Mouse (Mus musculus): ENCODE data around the gene Orm1. TPM values are rescaled to one million over a fixed set of nuclear protein-coding genes. Genes with fewer than 3 reads are reported as not detected.

The Orm1 gene
- total RNA-seq, 2 experiments from 2014 or later: 18.3 to 28.3 TPM

GRCm38 (mm10) chr4:63355877-63356665, 11.7 kb downstream of the Orm1 start, which contains the start of gene Orm3:
Gene Orm3 (plus strand): TSS chr4:63356162.
- ATAC-seq (ENCODE audit: poor library complexity, severe bottlenecking): peak; percentile 25; the same call in 1 of the 2 replicates

GRCm38 (mm10) chr4:63356981-63357570, 12.7 kb downstream of the Orm1 start:
- peak; percentile 8; the same call in 1 of the 2 replicates for ATAC-seq (ENCODE audit: poor library complexity, severe bottlenecking)

GRCm38 (mm10) chr4:63359861-63360260, 15.5 kb downstream of the Orm1 start:
- ATAC-seq (ENCODE audit: poor library complexity, severe bottlenecking): no peak

- ATAC-seq (ENCODE audit: poor library complexity, severe bottlenecking): no peak
Observed at GRCm38 (mm10) chr4:63362150-63362549, 17.8 kb downstream of the Orm1 start, which contains the start of gene Orm2. Gene Orm2 (plus strand): TSS chr4:63362449.

GRCm38 (mm10) chr4:63368577-63368976, 24.2 kb downstream of the Orm1 start:
- peak; percentile 80 for ATAC-seq (ENCODE audit: poor library complexity, severe bottlenecking)

- no peak for ATAC-seq (ENCODE audit: poor library complexity, severe bottlenecking)
Observed at GRCm38 (mm10) chr4:63370897-63371296, 26.5 kb downstream of the Orm1 start.

GRCm38 (mm10) chr4:63371890-63372289, 27.5 kb downstream of the Orm1 start:
- ATAC-seq (ENCODE audit: poor library complexity, severe bottlenecking): peak; percentile 51

- no peak for ATAC-seq (ENCODE audit: poor library complexity, severe bottlenecking)
Observed at GRCm38 (mm10) chr4:63373404-63373803, 29.0 kb downstream of the Orm1 start.

- peak; percentile 74 for ATAC-seq (ENCODE audit: poor library complexity, severe bottlenecking)
Observed at GRCm38 (mm10) chr4:63374331-63374730, 30.0 kb downstream of the Orm1 start.

GRCm38 (mm10) chr4:63375367-63375766, 31.0 kb downstream of the Orm1 start:
- ATAC-seq (ENCODE audit: poor library complexity, severe bottlenecking): no peak

GRCm38 (mm10) chr4:63377483-63377882, 33.1 kb downstream of the Orm1 start:
- ATAC-seq (ENCODE audit: poor library complexity, severe bottlenecking): no peak

- ATAC-seq (ENCODE audit: poor library complexity, severe bottlenecking): no peak
Observed at GRCm38 (mm10) chr4:63382676-63383369, 38.5 kb downstream of the Orm1 start.

GRCm38 (mm10) chr4:63383474-63383873, 39.1 kb downstream of the Orm1 start:
- no peak for ATAC-seq (ENCODE audit: poor library complexity, severe bottlenecking)

- ATAC-seq (ENCODE audit: poor library complexity, severe bottlenecking): no peak
Observed at GRCm38 (mm10) chr4:63384262-63384661, 39.9 kb downstream of the Orm1 start.

GRCm38 (mm10) chr4:63385253-63385652, 40.9 kb downstream of the Orm1 start:
- no peak for ATAC-seq (ENCODE audit: poor library complexity, severe bottlenecking)

GRCm38 (mm10) chr4:63385784-63386183, 41.4 kb downstream of the Orm1 start:
- peak; percentile 73 for ATAC-seq (ENCODE audit: poor library complexity, severe bottlenecking)

GRCm38 (mm10) chr4:63388029-63388428, 43.7 kb downstream of the Orm1 start:
- no peak for ATAC-seq (ENCODE audit: poor library complexity, severe bottlenecking)

- ATAC-seq (ENCODE audit: poor library complexity, severe bottlenecking): no peak
Observed at GRCm38 (mm10) chr4:63389121-63389886, 44.9 kb downstream of the Orm1 start.

- ATAC-seq (ENCODE audit: poor library complexity, severe bottlenecking): peak; percentile 44
Observed at GRCm38 (mm10) chr4:63389887-63390528, 45.6 kb downstream of the Orm1 start.

- ATAC-seq (ENCODE audit: poor library complexity, severe bottlenecking): peak; percentile 86
Observed at GRCm38 (mm10) chr4:63391322-63391721, 47.0 kb downstream of the Orm1 start.

Measured in megakaryocyte, adult 5-6 weeks (primary cell).